Mouse (Mus musculus) cortical plate, adult 2 months (tissue): ENCODE data around the gene Gm10974. TPM values are rescaled to one million over a fixed set of nuclear protein-coding genes. Genes with fewer than 3 reads are reported as not detected.

Experiments used
- H3K27ac ChIP-seq: fragments of 200-500 bp; 2 replicates; pipeline ENCODE4 v1.5.1; 2012; ENCODE audit warnings: low read length, control low read depth, inconsistent platforms; ENCODE audit not compliant: insufficient read depth
- H3K4me1 ChIP-seq: fragments of 200-500 bp; 2 replicates; pipeline ENCODE4 v1.6.1; 2011; ENCODE audit warnings: low read length; ENCODE audit not compliant: control insufficient read depth, insufficient read depth
- H3K4me3 ChIP-seq: fragments of 200-500 bp; 2 replicates; pipeline ENCODE4 v1.5.1; 2011; ENCODE audit warnings: mild to moderate bottlenecking, low read length, control low read depth; ENCODE audit not compliant: insufficient read depth
- CTCF ChIP-seq: fragments of 200-500 bp; IDR thresholded peaks from 2 replicates; pipeline ENCODE4 v1.5.1; 2011; ENCODE audit warnings: mild to moderate bottlenecking, control low read depth, low read length; ENCODE audit not compliant: insufficient read depth; ENCODE audit errors: extremely low read depth
- POLR2A ChIP-seq: fragments of 200-500 bp; IDR thresholded peaks from 2 replicates; pipeline ENCODE4 v1.6.1; 2011; ENCODE audit warnings: mild to moderate bottlenecking, low read length, control low read depth; ENCODE audit not compliant: insufficient read depth; ENCODE audit errors: extremely low read depth
- polyA plus RNA-seq: library from polyadenylated mRNA; depleted of rRNA; stranded (reverse); fragments of >200 nt; gene quantifications from 2 replicates; pipeline ENCODE4 v1.2.3, GENCODE M21; 2012; rRNA removed

Gm10974 gene
- polyA plus RNA-seq, 1 experiment = not detected

- TF ChIP-seq CTCF (no peak), POLR2A (no peak)
- Histone ChIP-seq H3K4me3 (no peak overlapping the region), H3K27ac (no peak overlapping the region), H3K4me1 (no peaks in the 10 kb centered on the region)
Measured at GRCm38 (mm10) chr7:66418981-66419380, 53.3 kb downstream of the Gm10974 start.

- Histone ChIP-seq H3K4me3 (no peak overlapping the region), H3K27ac (no peak overlapping the region), H3K4me1 (no peaks in the 10 kb centered on the region)
- no peak for TF ChIP-seq CTCF
Measured at GRCm38 (mm10) chr7:66421903-66422302, 56.2 kb downstream of the Gm10974 start.

- TF ChIP-seq CTCF (no peak), POLR2A (no peak)
- H3K4me3 ChIP-seq = peak overlapping the region; percentile 17; the same call in 1 of the 2 replicates
- H3K27ac ChIP-seq = no peak overlapping the region
- no peaks in the 10 kb centered on the region for H3K4me1 ChIP-seq
Measured at GRCm38 (mm10) chr7:66427053-66427436, 61.3 kb downstream of the Gm10974 start.

GRCm38 (mm10) chr7:66427437-66428161, 61.9 kb downstream of the Gm10974 start, which contains the start of gene Aldh1a3:
Gene Aldh1a3 (minus strand): TSS chr7:66427517.
- Histone ChIP-seq H3K4me1 (no peaks in the 10 kb centered on the region), H3K27ac (no peak within 1 kb of the TSS), H3K4me3 (peak within 1 kb of the TSS; percentile 17; the same call in 1 of the 2 replicates)
- TF ChIP-seq CTCF = no peak
- TF ChIP-seq POLR2A = no peak

- H3K27ac ChIP-seq = no peak overlapping the region
- no peak overlapping the region for H3K4me3 ChIP-seq
- TF ChIP-seq CTCF (peak; percentile 89), POLR2A (no peak)
- H3K4me1 ChIP-seq = no peaks in the 10 kb centered on the region
Measured at GRCm38 (mm10) chr7:66434453-66434935, 68.8 kb downstream of the Gm10974 start.

Other genes starting within 250 kb of the Gm10974 start
- 3.2 and 3.5 TPM in 2 replicates for gene Lrrk1, start 22.4 kb downstream of the Gm10974 start, polyA plus RNA-seq
- gene Aldh1a3, start 61.6 kb downstream of the Gm10974 start, polyA plus RNA-seq = 0.85 and 1.1 TPM in 2 replicates